Mouse (Mus musculus) thymus, adult 2 months (tissue): ENCODE data around the gene Gnb1l. TPM values are rescaled to one million over a fixed set of nuclear protein-coding genes. Genes with fewer than 3 reads are reported as not detected.

Experiments
- DNase-seq: peaks from one replicate; pipeline ENCODE4 v3.0.0; 2021
- H3K27ac ChIP-seq: fragments of 200-500 bp; 2 replicates; pipeline ENCODE4 v1.5.1; 2012; ENCODE audit warnings: low read length, control low read depth; ENCODE audit not compliant: control insufficient read depth, insufficient read depth
- H3K27me3 ChIP-seq: fragments of 200-500 bp; 2 replicates; pipeline ENCODE4 v1.6.1; 2012; ENCODE audit warnings: mild to moderate bottlenecking, low read length, moderate library complexity, mixed read lengths; ENCODE audit not compliant: control insufficient read depth, insufficient read depth
- H3K36me3 ChIP-seq: fragments of 200-500 bp; 2 replicates; pipeline ENCODE4 v1.6.1; 2012; ENCODE audit warnings: mild to moderate bottlenecking, low read length, moderate library complexity; ENCODE audit not compliant: control insufficient read depth, insufficient read depth
- H3K4me1 ChIP-seq: fragments of 200-500 bp; replicated peaks from 2 replicates; pipeline ENCODE4 v1.6.1; 2012; ENCODE audit warnings: low read length; ENCODE audit not compliant: control insufficient read depth, insufficient read depth
- H3K4me3 ChIP-seq: fragments of 200-500 bp; 2 replicates; pipeline ENCODE4 v1.5.1; 2012; ENCODE audit warnings: mild to moderate bottlenecking, low read length, control low read depth, moderate library complexity; ENCODE audit not compliant: control insufficient read depth, insufficient read depth
- CTCF ChIP-seq: fragments of 200-500 bp; IDR thresholded peaks from 2 replicates; pipeline ENCODE4 v1.5.1; 2012; ENCODE audit warnings: mild to moderate bottlenecking, control low read depth, low read length, moderate library complexity, borderline replicate concordance; ENCODE audit not compliant: control insufficient read depth, poor library complexity, insufficient read depth; ENCODE audit errors: extremely low read depth
- POLR2A ChIP-seq: fragments of 200-500 bp; IDR thresholded peaks from 2 replicates; pipeline ENCODE4 v1.6.1; 2012; ENCODE audit warnings: mild to moderate bottlenecking, low read length, control low read depth, moderate library complexity; ENCODE audit not compliant: control insufficient read depth, poor library complexity, insufficient read depth; ENCODE audit errors: extremely low read depth
- WGBS: fragments of 180-500 bp; shearing (Covaris S2); methylation state at CpG from one replicate; pipeline ENCODE4 v1.1.7; 2018; 5-methylcytosine and 5-hydroxymethylcytosine counted together
- polyA plus RNA-seq: library from polyadenylated mRNA; depleted of rRNA; stranded (reverse); fragments of >200 nt; gene quantifications from 2 replicates; pipeline ENCODE4 v1.2.3, GENCODE M21; 2012

The Gnb1l gene
- polyA plus RNA-seq, 1 experiment, result 48.9 TPM

DNA sequence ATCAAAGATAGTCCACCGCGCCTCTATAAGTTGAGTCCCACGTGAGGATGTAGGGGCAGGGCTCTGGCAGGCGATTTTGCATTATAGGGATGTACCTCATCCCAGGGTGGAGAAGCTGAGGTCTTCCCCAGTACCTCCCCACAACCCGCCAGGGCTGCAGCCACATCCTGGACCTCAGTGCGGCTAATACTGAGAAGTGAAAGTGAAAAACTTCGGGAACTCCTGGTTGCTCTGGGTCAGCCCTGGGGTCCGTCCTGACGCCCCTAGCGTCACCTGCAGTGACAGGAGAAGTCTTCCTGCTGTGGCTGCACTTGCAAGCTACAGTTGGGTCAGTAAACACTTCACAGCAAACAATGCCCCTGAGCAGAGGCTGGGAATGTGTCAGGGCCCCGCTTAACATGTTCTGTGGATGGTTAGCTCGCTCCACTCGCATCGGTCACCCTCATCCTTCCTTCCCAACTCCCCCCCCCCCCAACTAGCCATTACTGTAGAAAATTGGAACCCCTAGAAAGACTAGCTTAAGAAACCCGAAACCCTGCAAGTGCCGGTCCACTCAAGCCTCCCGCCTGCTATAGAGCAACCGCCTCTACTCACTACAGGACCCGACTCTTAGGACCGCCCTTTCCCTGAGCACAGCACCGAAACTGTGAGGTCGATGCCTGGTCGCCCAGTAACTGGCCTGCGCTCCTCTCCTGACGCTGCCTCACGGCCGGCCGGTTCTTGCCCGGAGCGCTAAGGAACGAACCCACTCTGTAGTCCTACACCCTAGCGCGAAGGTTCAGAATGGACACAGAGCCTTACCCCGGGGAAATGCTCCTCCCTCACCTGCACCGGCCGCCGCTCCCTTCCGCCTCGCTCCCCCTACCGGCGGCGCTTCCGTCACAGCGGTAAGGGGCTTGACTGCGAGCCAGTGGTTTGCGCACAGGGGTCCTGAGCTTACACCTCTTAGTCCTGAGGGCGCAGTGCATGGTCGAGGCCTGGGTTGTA lies 91.6 kb downstream of the Gnb1l start, which contains the start of gene Tbx1:
Gene Tbx1, minus strand, starts transcription at position 868 of the 987 bp plus-strand sequence.
- DNase-seq, result peak; percentile 72
- Histone ChIP-seq H3K4me1 (peaks cover 14% of the 10 kb centered on the region), H3K36me3 (no peaks in the 10 kb centered on the region), H3K27ac (no peak within 1 kb of the TSS), H3K27me3 (peaks cover 20% of the 10 kb centered on the region; the same call in 1 of the 2 replicates), H3K4me3 (peak within 1 kb of the TSS; percentile 44)
- 3% methylated on average over 48 of the region's 48 CpGs for WGBS
- TF ChIP-seq CTCF (peak; percentile 90), POLR2A (no peak)

DNA sequence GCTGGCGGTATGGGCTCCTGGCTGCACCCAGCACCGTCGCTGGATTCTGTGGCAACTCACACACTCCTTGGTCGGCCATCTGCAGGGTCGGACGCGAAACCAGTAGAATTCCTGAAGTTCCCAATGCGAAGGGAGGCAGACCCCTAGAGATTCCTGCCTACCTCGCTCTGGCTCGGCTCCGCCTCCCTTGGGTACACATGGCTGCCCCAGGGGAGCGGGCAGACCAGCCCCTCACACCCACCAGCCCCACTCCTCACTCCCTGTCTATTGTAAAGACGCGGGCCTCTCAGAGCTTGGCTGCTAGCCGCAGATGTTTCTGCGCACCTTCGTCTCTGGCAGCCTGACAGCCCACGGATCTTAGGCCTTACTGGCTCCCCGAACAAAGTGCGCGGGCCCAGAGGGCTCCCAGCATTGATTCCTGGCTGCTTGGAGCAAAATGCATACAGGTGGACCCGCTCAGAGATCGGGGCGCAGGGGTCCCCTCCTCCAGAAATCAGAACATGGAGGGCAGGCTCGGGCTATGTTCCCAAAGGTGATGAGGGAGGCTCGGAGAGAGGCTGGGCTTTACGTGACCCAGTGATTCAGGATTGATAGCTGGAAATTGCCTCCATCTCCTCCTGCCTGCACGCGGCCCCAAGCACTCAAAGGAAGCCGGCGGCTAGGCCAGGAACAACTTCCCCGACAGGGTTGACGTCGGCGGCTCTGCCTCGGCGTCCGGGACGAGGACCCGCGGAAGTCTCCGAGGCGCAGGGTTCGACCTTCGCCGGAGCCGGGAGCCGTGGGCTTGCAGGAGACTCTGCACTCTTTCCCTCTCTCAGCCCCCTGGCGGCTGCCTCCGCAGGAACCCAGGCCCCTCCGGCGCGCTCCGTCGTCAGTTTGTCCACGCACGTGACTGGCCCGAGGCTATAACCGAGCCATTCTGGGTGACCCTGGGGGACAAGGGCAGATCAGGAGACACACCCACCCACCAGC lies 92.8 kb downstream of the Gnb1l start:
- 12% methylated on average over 59 of the region's 59 CpGs for WGBS
- TF ChIP-seq CTCF, result peak; percentile 52; the same call in 1 of the 2 replicates
- TF ChIP-seq POLR2A, result no peak

DNA sequence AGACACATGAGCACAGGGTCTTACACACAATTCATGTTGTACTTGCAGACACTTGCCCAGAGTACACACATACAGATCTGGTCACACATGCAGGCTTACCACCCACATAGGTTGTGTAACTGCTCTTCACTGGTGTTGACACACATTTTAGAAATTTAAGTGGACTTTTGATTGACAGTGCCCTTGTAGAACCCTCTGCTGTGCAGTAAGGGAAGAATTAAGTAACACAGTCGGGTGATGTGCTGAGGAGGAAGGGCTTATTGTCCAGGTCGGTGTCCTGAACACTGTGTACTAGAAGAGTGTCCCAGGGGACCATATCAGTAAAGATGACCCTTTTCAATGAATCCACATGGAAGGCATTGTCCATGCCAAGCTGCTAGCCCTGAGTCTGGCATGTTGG lies 95.4 kb downstream of the Gnb1l start:
- Histone ChIP-seq H3K4me3 (no peak overlapping the region), H3K4me1 (peaks cover 14% of the 10 kb centered on the region), H3K27me3 (peaks cover 16% of the 10 kb centered on the region; the same call in 1 of the 2 replicates), H3K27ac (no peak overlapping the region), H3K36me3 (no peaks in the 10 kb centered on the region)
- WGBS, result 88% methylated on average over 2 of the region's 2 CpGs
- no peak for TF ChIP-seq CTCF
- TF ChIP-seq POLR2A, result no peak
- no peak for DNase-seq

More for the DNA sequence above, 92.8 kb downstream of the Gnb1l start:
- peaks cover 14% of the 10 kb centered on the region for H3K4me1 ChIP-seq
- peak; percentile 56 for DNase-seq
- H3K27ac ChIP-seq, result no peak overlapping the region
- peaks cover 20% of the 10 kb centered on the region; the same call in 1 of the 2 replicates for H3K27me3 ChIP-seq
- H3K36me3 ChIP-seq, result no peaks in the 10 kb centered on the region
- H3K4me3 ChIP-seq, result no peak overlapping the region

DNA sequence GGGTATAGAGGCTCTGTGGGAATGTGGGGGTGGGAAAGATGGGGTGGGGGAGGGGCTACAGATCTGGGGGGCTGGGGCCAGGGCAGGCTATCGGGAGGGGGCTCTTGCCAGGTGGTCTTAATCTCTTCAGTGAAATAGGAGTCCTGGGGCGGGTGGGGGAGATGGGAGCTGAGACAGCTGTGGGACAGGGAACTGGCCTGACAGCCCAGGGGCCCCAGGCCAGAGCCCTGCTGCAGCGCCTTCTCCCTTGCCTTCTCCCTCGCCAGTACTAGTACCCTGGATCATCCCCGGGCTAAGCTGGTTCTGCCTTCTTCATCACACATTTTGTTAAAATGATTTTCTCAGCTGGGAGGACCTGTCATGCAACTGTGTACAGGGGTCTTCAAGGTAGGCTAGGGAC lies 97.7 kb downstream of the Gnb1l start:
- WGBS, result 83% methylated on average over 5 of the region's 5 CpGs
- Histone ChIP-seq H3K36me3 (no peaks in the 10 kb centered on the region), H3K4me1 (peaks cover 7% of the 10 kb centered on the region), H3K4me3 (no peak overlapping the region), H3K27ac (no peak overlapping the region), H3K27me3 (peaks cover 6% of the 10 kb centered on the region; the same call in 1 of the 2 replicates)
- no peak for DNase-seq
- TF ChIP-seq CTCF, result no peak
- TF ChIP-seq POLR2A, result no peak

DNA sequence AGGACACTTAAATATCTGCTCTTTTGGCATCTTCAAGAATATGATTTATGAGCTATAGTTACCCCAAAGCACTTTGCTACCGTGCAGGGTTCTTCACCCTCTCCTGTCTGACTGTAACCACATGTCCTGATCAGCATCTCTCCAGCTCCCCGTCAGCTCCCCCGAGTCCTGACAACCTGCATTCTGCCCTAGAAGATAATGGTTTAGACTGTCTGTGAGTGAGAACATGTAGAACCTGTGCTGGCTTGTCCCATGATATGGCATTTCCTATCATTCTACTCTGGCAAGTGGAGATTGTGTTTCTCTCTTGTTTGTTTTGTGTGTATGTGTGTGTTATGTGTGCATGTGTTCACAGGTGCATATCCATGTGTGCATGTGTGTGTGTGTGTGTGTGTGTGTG lies 99.5 kb downstream of the Gnb1l start:
- Histone ChIP-seq H3K36me3 (no peaks in the 10 kb centered on the region), H3K27me3 (no peaks in the 10 kb centered on the region; the same call in 1 of the 2 replicates), H3K4me3 (no peak overlapping the region), H3K27ac (no peak overlapping the region), H3K4me1 (0 out of 2 replicates have a peak, but pooled peaks cover 4% of the 10 kb centered on the region)
- DNase-seq, result no peak
- 76% methylated on average over 3 of the region's 3 CpGs for WGBS
- TF ChIP-seq CTCF (no peak), POLR2A (no peak)
